Mouse (Mus musculus) CH12.LX (cell line): ENCODE results near the gene Ap2a2.

Source experiments
- CHD1 ChIP-seq: IDR thresholded peaks from 2 replicates; pipeline ENCODE4 v1.6.1; 2012; ENCODE audit warnings: low read depth, low read length, improper control_type of control experiment, inconsistent platforms
- CTCF ChIP-seq, 2 experiments: IDR thresholded peaks in 1 of 2; conservative IDR thresholded peaks in 1 of 2; 2 replicates each; pipeline ENCODE4 v1.5.1; 2011 to 2012; ENCODE audit warnings: low read depth in 2 of 2, low read length in 2 of 2, improper control_type of control experiment in 1 of 2, inconsistent platforms in 1 of 2, mild to moderate bottlenecking in 1 of 2, moderate library complexity in 1 of 2
- E2F4 ChIP-seq: IDR thresholded peaks from 2 replicates; pipeline ENCODE4 v1.6.1; 2011; ENCODE audit warnings: low read depth, low read length, improper control_type of control experiment; ENCODE audit not compliant: insufficient replicate concordance
- JUN ChIP-seq: IDR thresholded peaks from 2 replicates; pipeline ENCODE4 v1.6.1; 2011; ENCODE audit warnings: low read depth, mild to moderate bottlenecking, low read length, improper control_type of control experiment, moderate library complexity; ENCODE audit not compliant: insufficient read depth
- KAT2A ChIP-seq: IDR thresholded peaks from 2 replicates; pipeline ENCODE4 v1.6.1; 2012; ENCODE audit warnings: low read length, improper control_type of control experiment, inconsistent platforms; ENCODE audit not compliant: insufficient replicate concordance
- NELFE ChIP-seq: IDR thresholded peaks from 2 replicates; pipeline ENCODE4 v1.6.1; 2011; ENCODE audit warnings: low read depth, low read length, improper control_type of control experiment
- POLR2A ChIP-seq: IDR thresholded peaks from 2 replicates; pipeline ENCODE4 v1.6.1; 2011; ENCODE audit warnings: low read depth, mild to moderate bottlenecking, improper control_type of control experiment, low read length
- SIN3A ChIP-seq: IDR thresholded peaks from 2 replicates; pipeline ENCODE4 v1.6.1; 2012; ENCODE audit warnings: low read length, improper control_type of control experiment, inconsistent platforms
- TBP ChIP-seq: conservative IDR thresholded peaks from 2 replicates; pipeline ENCODE4 v1.6.1; 2011; ENCODE audit warnings: low read depth, low read length, improper control_type of control experiment
- TCF12 ChIP-seq: IDR thresholded peaks from 2 replicates; pipeline ENCODE4 v1.6.1; 2014; ENCODE audit warnings: low read depth, mild to moderate bottlenecking, inconsistent platforms, low read length, improper control_type of control experiment

DNA sequence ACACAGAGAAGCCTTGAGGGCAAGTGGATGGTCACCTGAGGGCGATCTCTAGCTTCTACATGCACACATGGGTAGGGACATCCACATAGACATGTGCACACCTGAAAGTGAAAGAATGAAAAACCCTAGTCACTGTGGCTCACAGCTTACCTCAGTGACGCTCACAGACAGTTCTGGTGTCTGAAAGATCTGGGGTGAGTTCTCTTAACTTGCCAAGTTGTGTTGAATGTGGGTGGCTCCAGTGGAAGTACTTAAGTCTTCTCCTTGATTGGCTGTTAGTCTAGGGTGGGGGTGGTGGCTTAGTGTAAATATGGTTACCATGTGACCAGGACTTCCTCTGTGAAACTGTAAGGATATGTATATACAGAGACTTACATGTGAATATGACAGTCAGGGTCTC lies 17.0 kb downstream of the Ap2a2 start:
- no peak for TF ChIP-seq KAT2A
- no peak for TF ChIP-seq NELFE
- TF ChIP-seq CTCF (conservative IDR thresholded peaks at IDR 0.05 in 1 of 2, IDR thresholded peaks at IDR 0.05 in 1 of 2; ENCODE audit: low read depth in 2 of 2, low read length in 2 of 2), result peak in 1 of 2 experiments; percentile 21; a peak in 2 of 4 replicates
- 0 out of 2 replicates have a peak, but pooled peaks have one; percentile 19 for TF ChIP-seq SIN3A
- peak; percentile 51 for TF ChIP-seq POLR2A
- no peak; the same call in 1 of the 2 replicates for TF ChIP-seq TCF12
- TF ChIP-seq CHD1, result no peak
- TF ChIP-seq JUN, result no peak
- 0 out of 2 replicates have a peak, but pooled peaks have one; percentile 31 for TF ChIP-seq TBP
- no peak for TF ChIP-seq E2F4
